Mouse (Mus musculus) ES-Bruce4 (cell line): ENCODE measurements at regions not wholly inside any gene's neighbourhood (a gene's known extent, or its start where the extent isn't known, plus 50 kb on each side); places are given as distances from the start of the nearest gene placed in this dataset.
"Not testable (repeated sequence)": the region's sequence is repeated elsewhere in the genome, so short reads cannot be mapped to it uniquely, and the experiment has no call there.

Source experiments
- H3K27ac ChIP-seq: 2 replicates; pipeline ENCODE4 v1.5.1; 2012; ENCODE audit warnings: low read length, inconsistent platforms; ENCODE audit not compliant: insufficient read depth
- H3K27me3 ChIP-seq: 2 replicates; pipeline ENCODE4 v1.6.1; 2012; ENCODE audit warnings: mild to moderate bottlenecking, low read length, inconsistent platforms; ENCODE audit not compliant: control insufficient read depth, poor library complexity, insufficient read depth, severe bottlenecking
- H3K36me3 ChIP-seq: 2 replicates; pipeline ENCODE4 v1.6.1; 2012; ENCODE audit warnings: inconsistent platforms, mild to moderate bottlenecking, low read length, moderate library complexity; ENCODE audit not compliant: control insufficient read depth, poor library complexity, insufficient read depth, severe bottlenecking
- H3K4me1 ChIP-seq: one replicate; pipeline ENCODE4 v1.8.1; 2011; ENCODE audit warnings: low read length; ENCODE audit not compliant: control insufficient read depth, insufficient read depth
- H3K4me3 ChIP-seq: 2 replicates; pipeline ENCODE4 v1.5.1; 2011; ENCODE audit warnings: low read depth, mild to moderate bottlenecking, low read length
- H3K9ac ChIP-seq: 2 replicates; pipeline ENCODE4 v1.6.1; 2012; ENCODE audit warnings: low read depth, mild to moderate bottlenecking, inconsistent platforms; ENCODE audit not compliant: poor library complexity, severe bottlenecking
- H3K9me3 ChIP-seq: replicated peaks from 2 replicates; pipeline ENCODE4 v1.6.1; 2012; ENCODE audit warnings: mild to moderate bottlenecking, low read length, inconsistent platforms; ENCODE audit not compliant: control insufficient read depth, poor library complexity, insufficient read depth, severe bottlenecking
- CTCF ChIP-seq: IDR thresholded peaks from one replicate; pipeline ENCODE4 v1.8.1; 2011; ENCODE audit warnings: low read depth, low read length
- EP300 ChIP-seq: IDR thresholded peaks from 2 replicates; pipeline ENCODE4 v1.6.1; 2011; ENCODE audit warnings: low read depth, low read length; ENCODE audit not compliant: insufficient read depth
- POLR2A ChIP-seq: IDR thresholded peaks from one replicate; pipeline ENCODE4 v1.8.1; 2011; ENCODE audit warnings: low read length; ENCODE audit not compliant: insufficient read depth

DNA sequence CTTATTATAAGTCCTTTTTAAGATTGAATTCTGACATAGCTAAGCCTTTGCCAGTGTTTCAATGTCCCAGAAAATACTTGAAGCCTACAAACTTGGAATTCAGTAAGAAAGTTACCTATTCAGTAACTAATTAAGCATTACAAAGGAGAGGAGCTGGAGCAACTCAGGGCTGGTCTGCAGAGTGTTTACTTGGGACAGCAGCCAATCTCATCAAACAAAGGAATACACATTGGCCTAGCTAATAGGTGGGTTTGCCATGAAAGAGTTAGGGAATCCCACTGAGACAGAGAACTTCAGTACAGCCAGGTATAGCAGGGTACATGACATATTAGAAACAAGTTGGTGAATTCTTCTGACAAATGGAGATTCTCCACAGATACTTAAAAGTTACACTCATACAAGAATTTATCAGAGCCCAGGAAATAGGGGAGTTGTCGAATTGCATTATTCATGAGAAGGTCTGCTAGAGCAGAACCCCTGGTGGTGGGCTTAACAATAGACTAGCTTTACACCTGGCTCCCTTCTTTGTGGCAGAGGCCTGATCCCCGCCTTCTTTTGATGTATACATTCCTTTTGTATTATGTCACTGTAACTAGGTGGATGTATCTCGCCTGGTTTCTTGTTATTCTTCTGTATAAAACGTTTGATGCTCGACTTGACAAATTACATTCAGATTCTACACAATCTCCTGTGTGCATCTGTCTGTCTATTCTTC is 525.2 kb downstream of the 4930447F04Rik start:
- H3K9ac ChIP-seq, H3K4me1 ChIP-seq, H3K27me3 ChIP-seq, H3K9me3 ChIP-seq, H3K36me3 ChIP-seq, H3K4me3 ChIP-seq: not testable (repeated sequence)
- peak overlapping the region; percentile 63 for H3K27ac ChIP-seq

GRCm38 (mm10) chrX:65769861-65770260 is 534.2 kb downstream of the 4930447F04Rik start:
- no peak overlapping the region for H3K9ac ChIP-seq
- H3K27ac ChIP-seq = no peak overlapping the region
- TF ChIP-seq EP300 (no peak), POLR2A (no peak), CTCF (no peak)
- no peaks in the 10 kb centered on the region for H3K9me3 ChIP-seq
- no peaks in the 10 kb centered on the region for H3K4me1 ChIP-seq
- H3K27me3 ChIP-seq = no peaks in the 10 kb centered on the region
- H3K36me3 ChIP-seq = no peaks in the 10 kb centered on the region
- no peak overlapping the region for H3K4me3 ChIP-seq

DNA sequence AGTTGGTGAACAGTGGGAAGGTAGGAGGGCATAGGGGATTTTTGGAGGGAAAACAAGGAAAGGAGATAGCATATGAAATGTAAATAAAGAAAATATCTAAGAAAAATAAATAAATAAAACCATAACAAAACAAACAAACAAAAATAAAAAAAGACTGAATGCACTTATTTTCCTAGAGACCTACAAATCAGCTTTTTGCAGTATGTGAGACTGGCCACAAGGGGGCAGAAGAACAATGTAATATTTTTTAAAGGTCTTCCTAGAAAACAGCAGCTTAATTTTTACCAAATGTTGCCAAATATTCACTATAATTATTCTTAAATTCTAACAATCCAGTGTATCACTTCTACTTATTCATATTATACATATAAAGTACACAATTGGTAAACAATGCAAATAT is 569.4 kb downstream of the 4930447F04Rik start:
- TF ChIP-seq CTCF (no peak), POLR2A (no peak), EP300 (no peak)
- Histone ChIP-seq H3K27ac (no peak overlapping the region), H3K36me3 (no peaks in the 10 kb centered on the region), H3K4me1 (no peaks in the 10 kb centered on the region), H3K9me3 (no peaks in the 10 kb centered on the region), H3K4me3 (no peak overlapping the region), H3K9ac (no peak overlapping the region), H3K27me3 (no peaks in the 10 kb centered on the region)

DNA sequence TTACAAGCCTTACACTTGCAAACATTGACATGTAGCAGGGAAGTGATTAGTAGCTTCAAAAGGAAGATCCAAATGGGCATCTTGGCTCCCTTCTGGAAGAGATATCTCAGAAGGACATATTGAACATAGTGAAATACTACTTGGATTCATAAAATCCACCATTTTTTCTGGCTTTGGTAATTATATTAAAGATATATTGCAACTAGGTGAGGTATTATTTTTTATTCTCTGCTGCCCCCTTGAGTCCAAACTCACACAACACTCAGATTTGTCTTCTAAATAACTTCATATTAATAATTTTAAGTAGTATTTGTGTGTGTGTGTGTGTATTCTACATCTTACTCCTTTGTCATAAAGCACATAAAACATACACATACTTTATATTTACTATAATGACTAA is 588.5 kb downstream of the 4930447F04Rik start:
- no peak overlapping the region for H3K27ac ChIP-seq
- H3K9me3 ChIP-seq = no peaks in the 10 kb centered on the region
- no peak overlapping the region for H3K4me3 ChIP-seq
- no peaks in the 10 kb centered on the region for H3K27me3 ChIP-seq
- H3K36me3 ChIP-seq = no peaks in the 10 kb centered on the region
- TF ChIP-seq CTCF (no peak), POLR2A (no peak), EP300 (no peak)
- no peak overlapping the region for H3K9ac ChIP-seq
- H3K4me1 ChIP-seq = no peaks in the 10 kb centered on the region
